Mouse (Mus musculus): Measurements from ENCODE around the gene Ntrk1. TPM values are rescaled to one million over a fixed set of nuclear protein-coding genes. Genes with fewer than 3 reads are reported as not detected.

Gene Ntrk1
- polyA plus RNA-seq, 1 experiment, result not detected

DNA sequence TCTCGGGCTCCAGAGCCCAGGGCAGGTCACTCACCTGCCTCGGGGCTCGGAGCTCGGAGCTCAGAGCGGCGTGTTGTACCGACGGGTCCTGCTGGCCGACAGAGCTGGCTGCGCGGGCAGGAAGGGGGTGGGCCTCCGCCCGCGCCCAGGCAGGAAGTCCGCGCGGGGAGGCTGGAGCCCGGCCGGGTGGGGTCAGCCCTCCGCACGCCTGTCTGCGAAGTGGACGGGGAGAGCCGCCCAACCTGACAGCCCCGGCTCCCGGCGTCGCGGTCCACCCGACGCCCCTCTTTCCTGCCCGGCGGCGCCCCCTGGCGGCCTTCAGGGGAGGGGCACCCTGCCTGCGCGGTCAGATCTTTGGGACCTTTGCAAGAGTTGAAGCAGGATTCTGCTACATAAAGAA is 26.1 kb downstream of the Ntrk1 start:
- H3K9me3 ChIP-seq, result no peaks in the 10 kb centered on the region
- TF ChIP-seq GATA1 (IDR thresholded peaks at IDR 0.05; ENCODE audit: borderline replicate concordance, low read length), result no peak
- no peak for TF ChIP-seq FLI1 (IDR thresholded peaks at IDR 0.05; ENCODE audit: low read length)
- peaks cover 27% of the 10 kb centered on the region for H3K27me3 ChIP-seq (replicated peaks)

DNA sequence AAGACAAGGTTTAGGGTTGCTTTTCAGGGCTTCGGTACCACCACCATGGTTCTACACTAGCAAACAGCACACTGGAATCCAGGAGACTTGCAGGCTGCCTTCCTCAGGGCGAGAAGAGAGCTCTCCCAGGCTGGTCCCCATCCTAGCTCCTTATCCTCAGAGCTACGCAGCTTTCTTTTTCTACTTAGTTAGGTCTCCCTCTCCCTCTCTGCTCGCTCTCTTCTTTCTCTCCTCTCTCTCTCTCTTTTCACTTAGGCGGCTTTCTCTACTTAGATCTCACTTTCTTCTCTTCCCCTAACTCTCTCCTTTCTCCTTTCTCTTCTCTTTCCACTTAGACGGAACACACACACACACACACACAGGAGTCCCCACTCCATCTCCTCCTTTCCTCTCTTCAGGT is 26.5 kb downstream of the Ntrk1 start:
- Histone ChIP-seq H3K36me3 (replicated peaks; ENCODE audit: low read length) (peaks cover 25% of the 10 kb centered on the region), H3K4me3 (replicated peaks) (peak overlapping the region; percentile 98), H3K4me1 (peaks cover 76% of the 10 kb centered on the region), H3K9me3 (no peaks in the 10 kb centered on the region), H3K27me3 (replicated peaks) (peaks cover 23% of the 10 kb centered on the region)
- no peak for TF ChIP-seq GATA1 (IDR thresholded peaks at IDR 0.05; ENCODE audit: borderline replicate concordance, low read length)
- no peak for TF ChIP-seq FLI1 (IDR thresholded peaks at IDR 0.05; ENCODE audit: low read length)

More for the DNA sequence above, 26.1 kb downstream of the Ntrk1 start:
- H3K4me3 ChIP-seq (replicated peaks), result peak overlapping the region; percentile 98
- H3K4me1 ChIP-seq, result peaks cover 72% of the 10 kb centered on the region
- peaks cover 23% of the 10 kb centered on the region for H3K36me3 ChIP-seq (replicated peaks; ENCODE audit: low read length)

DNA sequence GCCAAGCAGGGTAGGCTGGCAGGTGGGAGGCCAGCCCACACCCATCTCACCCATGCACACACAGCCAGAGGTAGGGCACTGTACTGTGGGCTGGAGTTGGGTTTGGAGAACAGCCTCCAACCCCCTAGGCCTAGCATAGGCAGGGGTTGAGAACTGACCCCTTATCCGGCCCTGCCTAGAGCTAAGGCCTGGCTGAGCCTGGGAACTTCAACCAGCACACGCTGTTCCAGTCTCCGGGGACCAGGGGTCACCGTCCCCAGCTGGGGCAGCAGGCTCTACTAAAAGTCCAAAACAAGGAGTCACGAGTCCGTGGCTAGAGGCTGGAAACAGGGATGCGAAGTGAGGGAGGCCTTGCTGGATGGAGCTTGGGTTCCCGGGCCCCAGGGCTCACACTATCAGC is 27.2 kb downstream of the Ntrk1 start:
- Histone ChIP-seq H3K4me3 (replicated peaks) (peak overlapping the region; percentile 98), H3K36me3 (replicated peaks; ENCODE audit: low read length) (peaks cover 32% of the 10 kb centered on the region), H3K4me1 (peaks cover 83% of the 10 kb centered on the region), H3K9me3 (no peaks in the 10 kb centered on the region), H3K27me3 (replicated peaks) (peaks cover 16% of the 10 kb centered on the region)
- TF ChIP-seq GATA1 (IDR thresholded peaks at IDR 0.05; ENCODE audit: borderline replicate concordance, low read length) (no peak), FLI1 (IDR thresholded peaks at IDR 0.05; ENCODE audit: low read length) (no peak)

DNA sequence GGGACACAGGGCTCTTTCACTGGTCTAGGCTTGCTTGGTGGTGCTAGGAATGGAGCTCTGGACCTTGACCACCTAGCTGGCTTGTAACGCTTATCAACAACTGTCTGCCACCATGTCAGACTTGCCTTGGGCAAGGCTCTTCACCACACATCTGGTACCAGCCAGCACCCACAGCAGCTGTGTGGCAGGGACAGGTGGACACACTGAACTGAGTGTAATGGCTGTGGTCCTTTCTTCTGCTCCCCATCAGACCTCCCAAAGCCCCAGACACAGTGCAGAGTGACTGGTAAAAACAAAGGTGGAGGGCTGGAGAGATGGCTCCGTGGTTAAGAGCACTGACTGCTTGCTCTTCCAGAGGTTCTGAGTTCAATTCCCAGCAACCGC is 28.7 kb downstream of the Ntrk1 start:
- H3K36me3 ChIP-seq (replicated peaks; ENCODE audit: low read length), result peaks cover 47% of the 10 kb centered on the region
- peaks cover 2% of the 10 kb centered on the region for H3K27me3 ChIP-seq (replicated peaks)
- peaks cover 89% of the 10 kb centered on the region for H3K4me1 ChIP-seq
- H3K4me3 ChIP-seq (replicated peaks), result peak overlapping the region; percentile 92
- no peak for TF ChIP-seq GATA1 (IDR thresholded peaks at IDR 0.05; ENCODE audit: borderline replicate concordance, low read length)
- TF ChIP-seq FLI1 (IDR thresholded peaks at IDR 0.05; ENCODE audit: low read length), result no peak
- H3K9me3 ChIP-seq, result no peaks in the 10 kb centered on the region

DNA sequence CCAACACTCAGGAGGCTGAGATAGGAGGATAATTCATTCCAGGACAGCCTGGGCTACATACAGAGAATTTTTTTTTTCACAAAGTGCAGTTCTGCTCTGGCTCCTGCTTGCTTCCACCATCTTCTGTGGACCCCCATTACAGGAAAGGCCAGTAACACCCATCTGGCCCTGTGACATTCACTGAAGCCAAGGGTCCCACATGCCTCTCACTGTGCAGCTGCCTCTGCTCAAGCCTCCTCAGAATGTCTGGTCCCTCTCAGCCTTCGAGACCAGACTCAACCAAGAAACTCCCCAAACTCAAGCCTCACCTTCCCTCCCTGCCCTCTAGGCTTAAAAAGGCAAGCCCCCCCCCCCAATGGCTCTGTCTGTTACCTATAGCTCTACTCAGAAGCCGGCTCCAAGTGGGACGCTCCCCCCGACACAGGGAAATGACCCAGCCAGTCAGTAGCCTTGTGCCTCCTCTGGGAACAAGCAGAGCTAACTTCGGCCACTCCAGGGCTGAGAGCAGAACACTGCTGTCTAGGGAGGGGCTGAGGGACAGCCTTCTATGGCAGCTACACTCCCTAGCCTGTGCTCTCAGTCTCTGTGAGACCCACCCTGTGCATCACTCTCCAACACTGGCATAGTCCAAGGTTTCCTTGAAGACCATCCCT is 29.2 kb downstream of the Ntrk1 start:
- peaks cover 52% of the 10 kb centered on the region for H3K36me3 ChIP-seq (replicated peaks; ENCODE audit: low read length)
- TF ChIP-seq FLI1 (IDR thresholded peaks at IDR 0.05; ENCODE audit: low read length), result no peak
- no peak for TF ChIP-seq GATA1 (IDR thresholded peaks at IDR 0.05; ENCODE audit: borderline replicate concordance, low read length)
- peaks cover 89% of the 10 kb centered on the region for H3K4me1 ChIP-seq
- H3K27me3 ChIP-seq (replicated peaks), result no peaks in the 10 kb centered on the region
- peak overlapping the region; percentile 92 for H3K4me3 ChIP-seq (replicated peaks)
- H3K9me3 ChIP-seq, result no peaks in the 10 kb centered on the region

DNA sequence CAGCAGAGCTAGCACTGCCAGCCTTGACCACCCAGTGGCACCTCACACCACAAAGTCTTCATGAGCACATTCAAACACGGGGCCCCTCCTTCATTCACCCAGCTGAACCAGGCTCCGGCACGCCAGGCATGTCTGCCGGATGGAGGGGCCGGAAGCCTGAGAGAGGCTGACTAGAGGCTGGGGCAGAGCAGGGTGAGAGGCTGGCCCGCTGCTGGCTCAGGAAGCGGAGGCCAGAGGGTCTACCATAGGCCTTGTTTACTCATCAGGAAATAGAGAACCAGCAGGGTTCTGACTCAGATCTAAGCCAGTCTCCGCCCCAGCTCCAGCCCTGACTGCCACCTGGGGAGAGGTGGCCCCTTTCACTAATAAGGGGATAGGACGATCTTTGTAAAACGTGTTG is 29.9 kb downstream of the Ntrk1 start:
- TF ChIP-seq GATA1 (IDR thresholded peaks at IDR 0.05; ENCODE audit: borderline replicate concordance, low read length) (no peak), FLI1 (IDR thresholded peaks at IDR 0.05; ENCODE audit: low read length) (peak; percentile 58)
- peaks cover 56% of the 10 kb centered on the region for H3K36me3 ChIP-seq (replicated peaks; ENCODE audit: low read length)

DNA sequence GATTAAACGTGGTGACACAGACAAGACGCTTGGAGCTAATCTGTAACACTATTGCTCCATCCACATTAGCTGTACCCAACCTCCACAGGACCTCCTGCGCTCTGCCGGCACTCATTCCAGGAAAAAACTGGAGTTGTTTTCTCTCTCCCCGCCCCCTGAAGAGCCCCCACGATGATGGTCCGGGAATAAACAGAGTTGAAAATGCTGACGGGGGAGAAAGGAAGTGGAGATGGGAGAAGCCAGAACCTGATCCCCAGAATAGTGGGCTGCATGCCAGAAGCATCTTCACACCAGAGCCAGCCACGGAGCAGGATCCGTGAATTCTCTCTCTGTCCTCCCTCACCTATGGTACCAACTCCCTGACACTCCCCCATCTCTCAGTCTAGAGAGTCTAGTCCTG is 30.5 kb downstream of the Ntrk1 start:
- TF ChIP-seq GATA1 (IDR thresholded peaks at IDR 0.05; ENCODE audit: borderline replicate concordance, low read length) (no peak), FLI1 (IDR thresholded peaks at IDR 0.05; ENCODE audit: low read length) (no peak)
- Histone ChIP-seq H3K4me3 (replicated peaks) (peak overlapping the region; percentile 92), H3K4me1 (peaks cover 90% of the 10 kb centered on the region), H3K36me3 (replicated peaks; ENCODE audit: low read length) (peaks cover 61% of the 10 kb centered on the region), H3K27me3 (replicated peaks) (no peaks in the 10 kb centered on the region), H3K9me3 (no peaks in the 10 kb centered on the region)

More for the DNA sequence above, 29.9 kb downstream of the Ntrk1 start:
- H3K27me3 ChIP-seq (replicated peaks), result no peaks in the 10 kb centered on the region
- H3K4me1 ChIP-seq, result peaks cover 90% of the 10 kb centered on the region
- peak overlapping the region; percentile 92 for H3K4me3 ChIP-seq (replicated peaks)
- no peaks in the 10 kb centered on the region for H3K9me3 ChIP-seq

DNA sequence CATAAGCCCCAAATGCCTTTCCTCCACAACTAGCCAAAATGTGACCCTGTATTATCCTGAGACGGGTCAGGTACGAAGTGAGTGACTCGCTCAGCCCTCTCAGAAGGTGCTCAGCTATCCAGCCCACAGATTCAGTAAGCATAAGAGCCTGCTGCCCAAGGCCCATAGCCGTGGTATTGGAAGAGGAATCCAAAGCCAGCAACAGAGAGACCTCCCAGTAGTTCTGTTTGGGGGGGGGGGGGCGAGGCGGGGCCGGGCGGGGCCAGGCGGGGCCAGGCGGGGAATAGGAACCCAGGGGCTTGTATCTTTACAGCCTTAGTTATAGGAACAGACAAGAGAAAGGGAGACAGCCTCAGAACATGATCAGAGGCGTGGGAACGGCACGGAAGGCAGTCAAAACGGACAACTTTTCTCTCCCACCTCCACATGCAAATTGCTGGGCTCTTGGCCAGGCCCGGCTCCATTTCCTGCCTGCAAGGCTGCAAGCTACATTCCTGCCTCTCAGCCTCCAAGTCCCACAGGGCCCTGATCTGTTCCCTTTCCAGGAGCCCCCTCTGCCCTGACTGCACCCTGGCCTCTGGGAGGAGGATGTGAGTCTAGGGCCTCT is 31.2 kb downstream of the Ntrk1 start:
- Histone ChIP-seq H3K9me3 (no peaks in the 10 kb centered on the region), H3K36me3 (replicated peaks; ENCODE audit: low read length) (peaks cover 69% of the 10 kb centered on the region), H3K4me3 (replicated peaks) (peak overlapping the region; percentile 92), H3K27me3 (replicated peaks) (no peaks in the 10 kb centered on the region), H3K4me1 (peaks cover 92% of the 10 kb centered on the region)
- TF ChIP-seq GATA1 (IDR thresholded peaks at IDR 0.05; ENCODE audit: borderline replicate concordance, low read length), result no peak
- TF ChIP-seq FLI1 (IDR thresholded peaks at IDR 0.05; ENCODE audit: low read length), result no peak

DNA sequence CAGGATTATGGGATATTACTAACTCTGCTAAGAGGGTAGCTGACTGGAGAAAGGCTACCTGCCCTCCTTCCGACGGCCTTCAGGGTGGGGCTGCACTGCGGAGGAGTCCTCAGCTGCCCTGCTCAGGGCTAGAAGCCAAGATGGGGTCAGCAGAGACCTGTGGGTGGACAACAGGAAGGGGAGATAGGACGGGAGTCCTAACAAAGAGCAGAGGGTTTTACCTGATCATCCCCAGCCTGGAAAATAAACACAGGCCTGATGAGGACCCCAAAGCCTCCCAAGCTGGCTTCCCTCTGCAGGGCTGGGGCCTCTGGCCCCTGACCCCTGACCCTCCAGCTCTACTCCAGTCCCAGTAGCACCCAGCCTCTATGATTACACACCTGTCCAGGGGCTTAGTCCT is 31.8 kb downstream of the Ntrk1 start:
- Histone ChIP-seq H3K4me1 (peaks cover 97% of the 10 kb centered on the region), H3K4me3 (replicated peaks) (peak overlapping the region; percentile 82), H3K9me3 (no peaks in the 10 kb centered on the region), H3K36me3 (replicated peaks; ENCODE audit: low read length) (peaks cover 74% of the 10 kb centered on the region), H3K27me3 (replicated peaks) (no peaks in the 10 kb centered on the region)
- TF ChIP-seq FLI1 (IDR thresholded peaks at IDR 0.05; ENCODE audit: low read length) (no peak), GATA1 (IDR thresholded peaks at IDR 0.05; ENCODE audit: borderline replicate concordance, low read length) (no peak)
